Mouse (Mus musculus) lung, embryonic 15.5 days (tissue): ENCODE data around the gene Sort1. TPM values are rescaled to one million over a fixed set of nuclear protein-coding genes. Genes with fewer than 3 reads are reported as not detected.
"Not testable (repeated sequence)": the region's sequence is repeated elsewhere in the genome, so short reads cannot be mapped to it uniquely, and the experiment has no call there.

Experiments
- ATAC-seq: fragments of 200-750 bp; cut with Nextera tagmentation; 2 replicates; pipeline ENCODE4 v1.8.0; 2017; ENCODE audit warnings: moderate number of reproducible peaks, borderline replicate concordance; ENCODE audit not compliant: low FRiP score, low TSS enrichment; ENCODE audit errors: extremely low read depth
- H3K27ac ChIP-seq: fragments of 300-500 bp; sonication (generic); 2 replicates; pipeline ENCODE4 v1.5.1; 2015; ENCODE audit warnings: moderate library complexity, mild to moderate bottlenecking, inconsistent platforms
- H3K27me3 ChIP-seq: fragments of 300-500 bp; sonication (generic); 2 replicates; pipeline ENCODE4 v1.6.1; 2015; ENCODE audit warnings: inconsistent platforms
- H3K36me3 ChIP-seq: fragments of 300-500 bp; sonication (generic); 2 replicates; pipeline ENCODE4 v1.6.1; 2015; ENCODE audit warnings: inconsistent platforms
- H3K4me1 ChIP-seq: fragments of 300-500 bp; sonication (generic); 2 replicates; pipeline ENCODE4 v1.6.1; 2015; ENCODE audit warnings: inconsistent platforms
- H3K4me2 ChIP-seq: fragments of 300-500 bp; sonication (generic); 2 replicates; pipeline ENCODE4 v1.6.1; 2015; ENCODE audit warnings: inconsistent platforms, mild to moderate bottlenecking, moderate library complexity
- H3K4me3 ChIP-seq: fragments of 300-500 bp; sonication (generic); 2 replicates; pipeline ENCODE4 v1.5.1; 2015; ENCODE audit warnings: mild to moderate bottlenecking, inconsistent platforms
- H3K9ac ChIP-seq: fragments of 300-500 bp; sonication (generic); 2 replicates; pipeline ENCODE4 v1.6.1; 2015; ENCODE audit warnings: inconsistent platforms
- H3K9me3 ChIP-seq: fragments of 300-500 bp; sonication (generic); 2 replicates; pipeline ENCODE4 v1.6.1; 2016; ENCODE audit warnings: inconsistent platforms
- WGBS: fragments of 180-500 bp; shearing (Covaris S2); methylation state at CpG from one replicate; pipeline ENCODE4 v1.1.7; 2015; 5-methylcytosine and 5-hydroxymethylcytosine counted together
- polyA plus RNA-seq: library from polyadenylated mRNA; unstranded; fragments of >200 nt; fragmentation: Nextera tagmentation; extraction: Ambion mirVana; gene quantifications from 2 replicates; pipeline ENCODE4 v1.2.1, GENCODE M21; 2015

The Sort1 gene
- polyA plus RNA-seq: 24.8 and 28.0 TPM in 2 replicates

GRCm38 (mm10) chr3:108283781-108284601 is at the start of gene Sort1:
Gene Sort1, plus strand, starts transcription at chr3:108284082.
- peak within 1 kb of the TSS; percentile 79 for H3K9ac ChIP-seq
- H3K4me1 ChIP-seq: peaks cover 52% of the 10 kb centered on the region
- WGBS: under 1% methylated on average over 86 of the region's 109 CpGs
- peak; percentile 98 for ATAC-seq
- H3K36me3 ChIP-seq: peaks cover 5% of the 10 kb centered on the region; the same call in 1 of the 2 replicates
- H3K4me3 ChIP-seq: peak within 1 kb of the TSS; percentile 89
- H3K4me2 ChIP-seq: peak within 1 kb of the TSS; percentile 89
- no peaks in the 10 kb centered on the region for H3K9me3 ChIP-seq
- peak within 1 kb of the TSS; percentile 94 for H3K27ac ChIP-seq
- no peaks in the 10 kb centered on the region for H3K27me3 ChIP-seq

DNA sequence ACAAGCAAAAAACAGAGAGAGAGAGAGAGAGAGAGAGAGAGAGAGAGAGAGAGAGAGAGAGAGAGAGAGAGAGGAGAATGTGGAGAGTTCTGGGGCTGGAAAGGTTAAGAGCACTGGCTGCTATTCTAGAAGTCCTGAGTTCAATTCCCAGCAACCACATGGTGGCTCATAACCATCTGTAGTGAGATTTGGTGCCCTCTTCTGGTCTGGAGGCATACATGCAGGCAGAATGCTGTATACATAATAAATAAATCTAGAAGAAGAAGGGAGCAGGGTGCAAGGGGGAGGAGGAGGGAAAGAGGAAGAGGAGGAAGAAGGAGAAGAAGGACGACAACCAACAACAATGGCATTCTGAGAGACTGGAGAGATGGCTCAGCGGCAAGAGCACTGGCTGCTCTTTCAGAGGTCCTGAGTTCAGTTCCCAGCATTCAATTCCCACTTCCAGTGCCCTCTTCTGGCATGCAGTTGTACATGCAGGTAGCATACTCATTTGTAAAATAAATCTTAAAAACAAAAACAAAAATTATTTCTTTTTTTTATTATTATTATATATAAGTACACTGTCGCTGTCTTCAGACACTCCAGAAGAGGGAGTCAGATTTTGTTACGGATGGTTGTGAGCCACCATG is 46.3 kb upstream of the Sort1 start:
- H3K36me3 ChIP-seq, H3K9ac ChIP-seq, H3K27ac ChIP-seq, H3K27me3 ChIP-seq, H3K9me3 ChIP-seq, H3K4me1 ChIP-seq, H3K4me2 ChIP-seq, ATAC-seq, H3K4me3 ChIP-seq: not testable (repeated sequence)
- WGBS: 80% methylated on average over 4 of the region's 4 CpGs

GRCm38 (mm10) chr3:108241243-108241839 is 42.5 kb upstream of the Sort1 start:
- Histone ChIP-seq H3K4me1 (no peaks in the 10 kb centered on the region), H3K27me3 (no peaks in the 10 kb centered on the region), H3K9me3 (no peaks in the 10 kb centered on the region), H3K4me3 (no peak overlapping the region), H3K4me2 (no peak overlapping the region), H3K27ac (no peak overlapping the region), H3K36me3 (no peaks in the 10 kb centered on the region), H3K9ac (no peak overlapping the region)
- WGBS: 81% methylated on average over 3 of the region's 3 CpGs
- no peak for ATAC-seq

DNA sequence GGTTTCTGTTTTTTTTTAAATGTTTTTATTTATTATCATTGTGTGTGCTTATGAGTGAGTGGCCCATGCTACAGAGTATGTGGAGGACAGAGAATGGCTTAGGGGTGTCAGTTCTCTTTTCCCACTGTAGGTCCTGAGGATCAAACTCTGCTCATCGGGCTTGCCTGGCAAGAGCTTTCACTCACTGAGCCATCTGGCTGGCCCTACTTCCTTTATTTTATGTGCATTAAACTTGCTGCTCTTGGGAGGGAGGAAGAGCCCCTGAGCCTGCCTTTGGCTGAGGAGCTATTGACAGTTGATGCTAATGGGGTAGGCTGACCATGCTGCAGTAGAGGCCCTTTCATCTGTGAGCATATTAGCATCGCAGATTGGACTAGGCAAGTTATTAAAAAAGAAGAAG is 37.0 kb upstream of the Sort1 start:
- H3K9ac ChIP-seq: no peak overlapping the region
- ATAC-seq: no peak
- no peaks in the 10 kb centered on the region for H3K4me1 ChIP-seq
- no peaks in the 10 kb centered on the region for H3K9me3 ChIP-seq
- H3K4me2 ChIP-seq: no peak overlapping the region
- H3K27ac ChIP-seq: no peak overlapping the region
- WGBS: 86% methylated on average over 2 of the region's 2 CpGs
- H3K4me3 ChIP-seq: no peak overlapping the region
- H3K27me3 ChIP-seq: no peaks in the 10 kb centered on the region
- H3K36me3 ChIP-seq: no peaks in the 10 kb centered on the region

GRCm38 (mm10) chr3:108256719-108257637 is 26.9 kb upstream of the Sort1 start, which contains the start of gene Psma5:
Gene Psma5, plus strand, starts transcription at chr3:108256926.
- H3K9me3 ChIP-seq: no peaks in the 10 kb centered on the region
- H3K4me2 ChIP-seq: peak within 1 kb of the TSS; percentile 78
- peak within 1 kb of the TSS; percentile 87 for H3K9ac ChIP-seq
- peaks cover 2% of the 10 kb centered on the region for H3K36me3 ChIP-seq
- WGBS: under 1% methylated on average over 78 of the region's 79 CpGs
- peak; percentile 100 for ATAC-seq
- peak within 1 kb of the TSS; percentile 60 for H3K27ac ChIP-seq
- peaks cover 13% of the 10 kb centered on the region for H3K4me1 ChIP-seq
- peak within 1 kb of the TSS; percentile 88 for H3K4me3 ChIP-seq
- no peaks in the 10 kb centered on the region for H3K27me3 ChIP-seq

- ATAC-seq: no peak
- no peaks in the 10 kb centered on the region for H3K9me3 ChIP-seq
- 59% methylated on average over 3 of the region's 3 CpGs for WGBS
- H3K27me3 ChIP-seq: no peaks in the 10 kb centered on the region
- H3K4me3 ChIP-seq: peak overlapping the region; percentile 88
- H3K9ac ChIP-seq: peak overlapping the region; percentile 87
- H3K36me3 ChIP-seq: peaks cover 9% of the 10 kb centered on the region
- H3K4me2 ChIP-seq: peak overlapping the region; percentile 78
- H3K27ac ChIP-seq: 0 out of 2 replicates have a peak overlapping the region, but pooled peaks have one; percentile 31
- peaks cover 13% of the 10 kb centered on the region for H3K4me1 ChIP-seq
These were observed 25.9 kb upstream of the Sort1 start for GRCm38 (mm10) chr3:108257831-108258500.

DNA sequence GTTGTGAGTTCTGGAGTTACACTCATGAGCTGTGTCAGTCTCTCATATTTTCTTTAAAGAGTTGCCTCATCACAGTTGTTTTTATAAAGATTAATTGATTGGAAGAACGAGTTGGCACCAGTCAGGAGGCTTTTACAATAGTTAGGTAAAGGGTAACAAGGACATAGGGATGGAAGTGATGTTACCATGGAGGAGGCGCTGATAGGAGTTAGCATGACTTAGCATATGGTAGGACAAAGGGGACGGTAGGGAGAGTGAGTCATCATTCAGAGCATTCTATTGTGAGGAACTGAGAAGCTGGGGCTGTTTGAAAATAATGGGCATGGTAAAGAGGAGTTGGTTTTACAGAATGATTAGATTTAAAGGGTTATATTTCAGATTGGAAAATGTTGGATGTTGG is 24.6 kb upstream of the Sort1 start:
- H3K4me1 ChIP-seq: peaks cover 13% of the 10 kb centered on the region
- ATAC-seq: no peak
- H3K27me3 ChIP-seq: no peaks in the 10 kb centered on the region
- H3K4me2 ChIP-seq: 0 out of 2 replicates have a peak overlapping the region, but pooled peaks have one; percentile 78
- no peaks in the 10 kb centered on the region for H3K9me3 ChIP-seq
- no peak overlapping the region for H3K4me3 ChIP-seq
- H3K27ac ChIP-seq: no peak overlapping the region
- H3K36me3 ChIP-seq: peaks cover 16% of the 10 kb centered on the region
- H3K9ac ChIP-seq: no peak overlapping the region
- WGBS: 77% methylated on average over 3 of the region's 3 CpGs

DNA sequence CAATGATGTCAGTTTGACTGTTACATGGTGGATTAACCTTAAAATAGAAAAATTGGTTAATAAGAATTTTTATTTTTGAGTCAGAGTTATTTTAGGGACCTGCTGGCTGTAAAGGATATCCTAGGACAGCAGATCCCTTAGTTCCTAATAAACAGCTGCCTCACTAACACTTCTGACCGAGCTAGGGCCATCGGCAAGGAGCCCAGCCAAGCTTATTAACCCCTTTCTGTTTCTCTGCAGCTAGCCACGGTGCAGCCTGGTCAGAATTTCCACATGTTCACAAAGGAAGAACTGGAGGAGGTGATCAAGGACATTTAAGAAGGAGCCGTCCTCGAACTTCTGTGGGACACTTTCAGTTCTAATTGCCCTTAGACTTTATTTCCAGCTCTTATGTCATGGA is 4.4 kb upstream of the Sort1 start:
- H3K36me3 ChIP-seq: peaks cover 41% of the 10 kb centered on the region
- 60% methylated on average over 5 of the region's 5 CpGs for WGBS
- not testable (repeated sequence) for ATAC-seq

GRCm38 (mm10) chr3:108282401-108283240 is 1.3 kb upstream of the Sort1 start:
- Histone ChIP-seq H3K9ac (peak overlapping the region; percentile 57), H3K27me3 (no peaks in the 10 kb centered on the region), H3K36me3 (peaks cover 14% of the 10 kb centered on the region), H3K4me2 (peak overlapping the region; percentile 89), H3K4me1 (peaks cover 39% of the 10 kb centered on the region), H3K27ac (peak overlapping the region; percentile 94), H3K9me3 (no peaks in the 10 kb centered on the region), H3K4me3 (peak overlapping the region; percentile 89)
- 9% methylated on average over 12 of the region's 12 CpGs for WGBS
- ATAC-seq: no peak

More for the DNA sequence above, 4.4 kb upstream of the Sort1 start:
- not testable (repeated sequence) for H3K4me2 ChIP-seq, H3K27ac ChIP-seq, H3K9ac ChIP-seq, H3K27me3 ChIP-seq, H3K9me3 ChIP-seq, H3K4me3 ChIP-seq
- peaks cover 10% of the 10 kb centered on the region for H3K4me1 ChIP-seq

DNA sequence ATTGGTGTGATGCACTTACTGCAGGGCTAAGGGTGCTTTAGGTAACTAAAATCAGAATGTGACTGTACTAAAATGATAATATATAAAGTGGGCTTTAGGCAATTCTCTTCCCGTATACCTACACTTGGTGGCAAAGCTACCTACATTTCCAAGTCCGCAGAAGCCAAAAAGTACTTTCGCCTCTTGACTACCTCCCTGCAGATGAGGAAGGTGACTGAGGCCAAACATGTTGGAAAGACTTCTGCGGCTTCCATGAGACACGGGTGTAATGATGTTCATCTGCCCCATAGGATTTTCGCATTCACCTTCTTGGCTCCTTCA is 681 bp upstream of the Sort1 start:
- Histone ChIP-seq H3K4me1 (peaks cover 44% of the 10 kb centered on the region), H3K9ac (peak overlapping the region; percentile 57), H3K4me2 (peak overlapping the region; percentile 89), H3K4me3 (peak overlapping the region; percentile 89), H3K27ac (peak overlapping the region; percentile 94), H3K36me3 (peaks cover 8% of the 10 kb centered on the region), H3K27me3 (no peaks in the 10 kb centered on the region), H3K9me3 (no peaks in the 10 kb centered on the region)
- ATAC-seq: no peak
- WGBS: 9% methylated on average over 6 of the region's 6 CpGs
